Mouse (Mus musculus): ENCODE results near the gene Pigm. TPM values are rescaled to one million over a fixed set of nuclear protein-coding genes. Genes with fewer than 3 reads are reported as not detected.

Pigm gene
- polyA plus RNA-seq, 1 experiment = 14.3 TPM

DNA sequence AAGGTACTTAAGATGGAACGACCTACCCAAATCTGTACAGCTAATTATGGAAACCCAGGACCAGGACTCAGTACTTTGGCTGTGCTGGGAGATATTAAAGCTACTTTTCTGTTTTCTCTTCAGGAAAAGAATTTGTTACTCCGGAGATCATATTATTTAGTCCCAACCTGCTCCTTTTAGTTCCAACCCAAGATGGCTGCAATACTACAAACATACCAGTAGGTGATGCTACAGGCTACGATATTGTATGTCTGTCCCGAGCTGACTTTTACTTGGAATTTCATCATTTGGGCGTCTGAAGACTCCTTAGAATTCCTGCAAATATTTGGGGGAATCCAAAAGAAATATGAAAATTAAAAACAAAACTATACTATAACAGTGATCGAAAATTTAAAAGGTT, 32.6 kb downstream of the Pigm start:
- Histone ChIP-seq H3K4me3 (ENCODE audit: insufficient read depth, low read length) (no peak overlapping the region), H3K27ac (ENCODE audit: insufficient read depth, low read depth, low read length) (no peak overlapping the region), H3K4me1 (ENCODE audit: control insufficient read depth, insufficient read depth, low read length) (no peaks in the 10 kb centered on the region)
- TF ChIP-seq CTCF (IDR thresholded peaks at IDR 0.05; ENCODE audit: low read depth, low read length) = no peak
- TF ChIP-seq POLR2A (IDR thresholded peaks at IDR 0.05; ENCODE audit: borderline replicate concordance, low read depth, low read length) = no peak

- no peak overlapping the region for H3K4me3 ChIP-seq (ENCODE audit: insufficient read depth, low read length)
- TF ChIP-seq POLR2A (IDR thresholded peaks at IDR 0.05; ENCODE audit: borderline replicate concordance, low read depth, low read length) (no peak), CTCF (IDR thresholded peaks at IDR 0.05; ENCODE audit: low read depth, low read length) (no peak)
- no peak overlapping the region for H3K27ac ChIP-seq (ENCODE audit: insufficient read depth, low read depth, low read length)
- no peaks in the 10 kb centered on the region for H3K4me1 ChIP-seq (ENCODE audit: control insufficient read depth, insufficient read depth, low read length)
Observed at GRCm38 (mm10) chr1:172409431-172409830, 33.1 kb downstream of the Pigm start.

DNA sequence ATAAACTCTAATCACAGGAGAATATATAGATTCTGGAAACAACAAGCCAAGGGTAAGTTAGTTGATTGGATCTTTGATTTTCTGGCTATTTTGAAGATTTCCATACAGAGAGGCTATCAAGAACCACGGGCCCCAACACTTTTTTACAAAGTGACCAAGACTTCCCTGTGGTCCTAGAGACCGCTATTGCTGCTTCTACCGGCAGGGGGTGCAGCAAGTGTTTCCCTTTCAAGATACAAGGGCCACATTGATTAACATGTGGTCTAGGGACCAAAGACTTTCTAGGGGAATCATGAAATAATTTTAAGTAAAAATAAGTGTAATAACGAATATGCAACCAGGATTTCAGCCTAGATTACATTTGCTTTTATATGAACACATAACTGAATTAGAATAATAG, 34.5 kb downstream of the Pigm start:
- no peak for TF ChIP-seq POLR2A (IDR thresholded peaks at IDR 0.05; ENCODE audit: borderline replicate concordance, low read depth, low read length)
- 0 out of 2 replicates have a peak, but pooled peaks have one; percentile 22 for TF ChIP-seq CTCF (IDR thresholded peaks at IDR 0.05; ENCODE audit: low read depth, low read length)
- H3K27ac ChIP-seq (ENCODE audit: insufficient read depth, low read depth, low read length) = no peak overlapping the region
- H3K4me1 ChIP-seq (ENCODE audit: control insufficient read depth, insufficient read depth, low read length) = no peaks in the 10 kb centered on the region
- H3K4me3 ChIP-seq (ENCODE audit: insufficient read depth, low read length) = no peak overlapping the region

- H3K4me3 ChIP-seq (ENCODE audit: insufficient read depth, low read length) = no peak overlapping the region
- TF ChIP-seq CTCF (IDR thresholded peaks at IDR 0.05; ENCODE audit: low read depth, low read length) = peak; percentile 98
- no peak for TF ChIP-seq POLR2A (IDR thresholded peaks at IDR 0.05; ENCODE audit: borderline replicate concordance, low read depth, low read length)
- no peak overlapping the region for H3K27ac ChIP-seq (ENCODE audit: insufficient read depth, low read depth, low read length)
- no peaks in the 10 kb centered on the region for H3K4me1 ChIP-seq (ENCODE audit: control insufficient read depth, insufficient read depth, low read length)
Observed at GRCm38 (mm10) chr1:172412204-172412603, 35.9 kb downstream of the Pigm start.

DNA sequence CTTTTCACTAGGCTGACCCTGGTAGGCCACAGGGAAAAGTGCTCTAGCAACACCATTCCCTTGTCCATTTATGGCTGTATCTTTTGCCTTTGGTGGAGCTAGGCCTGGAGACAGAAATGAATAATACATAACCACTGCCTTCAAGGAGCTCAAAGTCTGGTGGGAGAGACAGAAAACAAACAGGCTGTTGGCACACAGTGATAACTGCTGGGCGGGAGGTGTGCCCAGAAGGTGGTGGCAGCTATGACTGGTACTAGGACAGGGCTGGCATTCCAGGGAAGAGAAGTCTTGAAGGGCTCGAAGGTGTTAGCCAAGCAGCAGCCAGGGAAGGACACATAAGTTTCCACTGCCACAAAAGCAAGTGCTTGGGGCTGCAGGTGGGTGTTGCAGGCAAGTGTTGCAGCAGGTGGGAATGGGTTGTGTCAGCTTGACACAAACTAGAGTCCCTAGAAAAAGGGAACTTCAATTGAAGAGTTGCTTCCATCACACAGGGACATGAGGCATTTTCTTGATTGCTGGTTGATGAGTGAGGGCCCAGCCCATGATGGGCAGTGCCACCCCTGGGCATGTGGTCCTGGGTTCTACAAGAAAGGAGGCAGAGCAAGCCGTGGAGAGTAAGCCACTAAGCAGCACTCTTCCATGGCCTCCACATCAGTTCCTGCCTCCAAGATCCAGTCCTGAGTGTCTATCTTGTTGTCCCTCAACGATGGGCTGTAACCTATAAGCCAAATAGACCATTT, 37.3 kb downstream of the Pigm start:
- no peak for TF ChIP-seq CTCF (IDR thresholded peaks at IDR 0.05; ENCODE audit: low read depth, low read length)
- TF ChIP-seq POLR2A (IDR thresholded peaks at IDR 0.05; ENCODE audit: borderline replicate concordance, low read depth, low read length) = no peak
- H3K27ac ChIP-seq (ENCODE audit: insufficient read depth, low read depth, low read length) = no peak overlapping the region

DNA sequence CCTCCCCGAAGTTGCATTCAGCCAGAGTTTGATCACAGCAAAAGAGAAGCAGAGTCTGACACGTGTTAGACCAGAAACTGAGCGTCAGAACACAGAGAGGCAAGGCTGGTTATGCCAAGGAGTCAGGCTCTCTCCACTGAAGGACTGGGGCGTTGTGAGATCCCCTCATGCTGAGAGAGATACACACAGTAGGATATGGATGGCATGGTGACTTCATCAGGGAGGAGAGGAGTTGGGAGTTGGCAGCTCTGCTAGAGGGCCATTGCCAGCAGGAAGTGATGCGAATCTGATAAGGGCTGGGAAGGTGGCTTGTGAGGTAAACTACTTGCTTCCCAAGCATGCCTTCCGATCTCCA, 37.9 kb downstream of the Pigm start:
- no peak overlapping the region for H3K4me3 ChIP-seq (ENCODE audit: insufficient read depth, low read length)
- no peaks in the 10 kb centered on the region for H3K4me1 ChIP-seq (ENCODE audit: control insufficient read depth, insufficient read depth, low read length)
- TF ChIP-seq CTCF (IDR thresholded peaks at IDR 0.05; ENCODE audit: low read depth, low read length) (no peak), POLR2A (IDR thresholded peaks at IDR 0.05; ENCODE audit: borderline replicate concordance, low read depth, low read length) (no peak)
- H3K27ac ChIP-seq (ENCODE audit: insufficient read depth, low read depth, low read length) = no peak overlapping the region

More for the DNA sequence above, 37.3 kb downstream of the Pigm start:
- Histone ChIP-seq H3K4me3 (ENCODE audit: insufficient read depth, low read length) (no peak overlapping the region), H3K4me1 (ENCODE audit: control insufficient read depth, insufficient read depth, low read length) (no peaks in the 10 kb centered on the region)

DNA sequence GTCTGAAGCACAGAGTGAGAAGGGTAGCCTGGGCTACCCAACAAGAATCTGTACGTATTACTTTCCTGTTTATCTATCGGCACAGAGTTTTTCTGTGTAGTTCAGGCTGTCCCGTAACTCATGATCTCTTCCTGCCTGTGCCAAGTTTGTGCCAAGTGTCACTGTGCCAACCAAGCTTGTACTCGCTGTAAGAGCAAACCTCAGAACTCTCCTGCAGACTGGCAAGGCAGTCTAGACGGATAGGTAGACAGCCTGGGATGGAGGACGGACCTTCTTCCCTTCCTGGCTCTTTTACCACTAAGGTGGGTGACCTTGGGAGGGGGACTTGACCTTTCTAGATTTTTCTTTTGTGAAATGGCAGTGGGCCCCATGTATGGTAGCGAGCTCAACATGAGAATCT, 38.7 kb downstream of the Pigm start:
- TF ChIP-seq POLR2A (IDR thresholded peaks at IDR 0.05; ENCODE audit: borderline replicate concordance, low read depth, low read length) (no peak), CTCF (IDR thresholded peaks at IDR 0.05; ENCODE audit: low read depth, low read length) (no peak)
- Histone ChIP-seq H3K4me1 (ENCODE audit: control insufficient read depth, insufficient read depth, low read length) (no peaks in the 10 kb centered on the region), H3K27ac (ENCODE audit: insufficient read depth, low read depth, low read length) (no peak overlapping the region), H3K4me3 (ENCODE audit: insufficient read depth, low read length) (no peak overlapping the region)

GRCm38 (mm10) chr1:172418173-172418572, 41.8 kb downstream of the Pigm start:
- H3K4me3 ChIP-seq (ENCODE audit: insufficient read depth, low read length) = no peak overlapping the region
- no peak overlapping the region for H3K27ac ChIP-seq (ENCODE audit: insufficient read depth, low read depth, low read length)
- peaks cover 2% of the 10 kb centered on the region; the same call in 1 of the 2 replicates for H3K4me1 ChIP-seq (ENCODE audit: control insufficient read depth, insufficient read depth, low read length)
- TF ChIP-seq POLR2A (IDR thresholded peaks at IDR 0.05; ENCODE audit: borderline replicate concordance, low read depth, low read length) (no peak), CTCF (IDR thresholded peaks at IDR 0.05; ENCODE audit: low read depth, low read length) (no peak)

DNA sequence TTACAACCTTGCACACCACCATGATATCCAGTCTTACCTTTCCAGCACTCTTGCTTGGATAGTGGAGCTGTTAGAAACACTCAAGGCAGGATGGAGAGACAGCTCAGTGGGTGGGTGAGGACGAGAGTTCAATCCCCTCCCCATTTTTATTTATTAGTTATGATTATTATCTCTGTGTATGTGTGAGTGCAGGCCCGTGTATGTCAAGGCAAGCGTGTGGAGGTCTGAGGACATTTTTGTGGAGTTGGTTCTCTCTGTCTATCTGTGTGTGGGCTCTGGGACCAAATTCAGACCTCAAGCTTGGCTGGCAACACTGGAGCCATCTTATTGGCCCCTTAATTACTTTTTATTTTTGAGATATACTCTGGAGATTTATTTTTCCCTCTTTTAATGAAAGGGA, 42.3 kb downstream of the Pigm start:
- H3K27ac ChIP-seq (ENCODE audit: insufficient read depth, low read depth, low read length) = no peak overlapping the region
- no peak overlapping the region for H3K4me3 ChIP-seq (ENCODE audit: insufficient read depth, low read length)
- TF ChIP-seq POLR2A (IDR thresholded peaks at IDR 0.05; ENCODE audit: borderline replicate concordance, low read depth, low read length) (no peak), CTCF (IDR thresholded peaks at IDR 0.05; ENCODE audit: low read depth, low read length) (no peak)
- H3K4me1 ChIP-seq (ENCODE audit: control insufficient read depth, insufficient read depth, low read length) = peaks cover 3% of the 10 kb centered on the region

DNA sequence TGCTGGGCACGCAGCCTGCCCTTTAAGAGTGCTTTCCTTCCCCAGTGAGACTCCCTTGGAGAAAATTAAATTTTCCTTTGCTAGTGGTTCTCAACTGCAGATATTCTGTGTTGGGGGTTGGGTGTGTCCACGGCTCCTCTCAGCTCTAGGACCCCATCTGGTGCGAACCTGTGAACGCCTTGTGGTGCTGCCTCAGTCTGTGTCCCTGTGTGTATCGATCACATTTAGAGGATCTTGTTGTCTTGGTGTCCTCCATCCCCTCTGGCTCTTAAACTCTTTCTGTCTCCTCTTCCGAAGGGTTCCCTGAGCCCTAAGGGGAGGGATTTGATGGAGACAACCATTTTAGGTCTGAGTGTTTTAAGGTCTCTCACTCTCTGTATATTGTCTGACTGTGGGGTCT, 43.8 kb downstream of the Pigm start:
- H3K4me3 ChIP-seq (ENCODE audit: insufficient read depth, low read length) = no peak overlapping the region
- H3K4me1 ChIP-seq (ENCODE audit: control insufficient read depth, insufficient read depth, low read length) = peaks cover 14% of the 10 kb centered on the region
- no peak overlapping the region for H3K27ac ChIP-seq (ENCODE audit: insufficient read depth, low read depth, low read length)
- no peak for TF ChIP-seq POLR2A (IDR thresholded peaks at IDR 0.05; ENCODE audit: borderline replicate concordance, low read depth, low read length)
- TF ChIP-seq CTCF (IDR thresholded peaks at IDR 0.05; ENCODE audit: low read depth, low read length) = no peak
